Mouse (Mus musculus): ENCODE data around the gene Zfp408.

Zfp408 gene

GRCm38 (mm10) chr2:91649553-91650359 lies at the start of gene Zfp408, which contains the start of gene Arhgap1:
Zfp408 (minus strand) TSS chr2:91649791.
Arhgap1 (plus strand) TSS chr2:91649860.
- DNase-seq (ENCODE audit: low spot score in 2 of 2): peak; percentile 95 to 96

- no peak for DNase-seq (ENCODE audit: low spot score in 2 of 2)
These were observed 49.6 kb upstream of the Zfp408 start for GRCm38 (mm10) chr2:91699225-91699624.

- no peak for DNase-seq (ENCODE audit: low spot score in 2 of 2)
These were observed 46.6 kb upstream of the Zfp408 start for GRCm38 (mm10) chr2:91696225-91696590.

DNA sequence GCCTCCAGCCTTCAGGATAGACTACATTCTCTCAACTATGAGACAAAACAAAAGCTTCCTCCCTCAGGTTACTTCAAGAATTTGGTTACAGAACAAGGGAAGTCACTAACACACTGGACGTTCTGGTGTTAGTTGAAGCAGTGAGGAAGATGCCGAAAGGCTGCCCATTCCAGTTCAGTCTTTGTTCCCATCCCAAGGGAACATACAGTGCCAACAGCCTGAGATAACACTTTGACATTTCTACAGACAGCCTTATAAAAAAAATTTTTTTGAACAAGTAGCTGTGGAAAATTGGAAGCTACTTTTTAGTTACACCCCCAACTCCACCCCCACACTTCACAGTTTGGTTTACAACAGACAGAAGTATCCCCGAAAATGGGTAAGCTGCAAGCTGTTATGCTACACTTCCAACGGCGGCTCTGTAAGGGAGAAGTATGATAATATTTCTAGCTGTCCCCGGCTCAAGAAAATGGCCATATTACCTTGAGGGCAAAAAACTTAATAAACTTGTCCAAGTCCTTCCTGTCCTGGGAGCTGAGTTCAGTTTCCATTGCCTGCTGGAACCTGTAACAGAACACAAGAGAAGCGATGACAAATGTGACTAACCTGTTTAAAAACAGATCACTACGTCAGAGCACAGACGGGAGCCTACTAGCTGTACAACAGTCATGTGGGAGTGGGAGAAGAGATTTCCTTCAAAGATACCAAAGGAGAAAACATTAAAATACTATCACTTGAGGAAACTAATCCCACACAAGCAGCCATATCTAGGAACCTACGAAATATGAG lies 46.0 kb upstream of the Zfp408 start:
- no peak for DNase-seq (ENCODE audit: low spot score in 2 of 2)

DNA sequence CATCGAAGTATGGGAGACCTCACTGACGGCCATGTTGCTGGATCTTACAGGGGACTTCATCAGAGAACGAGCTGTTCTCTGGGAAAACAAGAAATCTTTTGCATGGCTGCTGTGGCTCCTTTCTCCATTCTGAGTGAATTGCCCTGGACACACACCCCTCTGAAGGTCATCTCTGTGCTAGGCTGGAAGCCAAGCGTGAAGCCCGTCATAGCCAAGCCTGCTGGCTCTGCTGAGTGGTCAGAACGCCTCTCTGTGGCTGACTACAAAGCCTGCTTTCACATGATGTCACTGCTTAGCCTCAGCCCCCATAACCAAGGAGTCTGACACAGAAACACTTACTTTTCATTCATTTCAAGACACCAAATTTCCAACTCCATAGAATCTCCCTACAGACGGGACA lies 39.9 kb upstream of the Zfp408 start:
- DNase-seq (ENCODE audit: low spot score in 2 of 2): no peak

GRCm38 (mm10) chr2:91683919-91684318 lies 34.3 kb upstream of the Zfp408 start:
- DNase-seq (ENCODE audit: low spot score in 2 of 2): no peak

DNA sequence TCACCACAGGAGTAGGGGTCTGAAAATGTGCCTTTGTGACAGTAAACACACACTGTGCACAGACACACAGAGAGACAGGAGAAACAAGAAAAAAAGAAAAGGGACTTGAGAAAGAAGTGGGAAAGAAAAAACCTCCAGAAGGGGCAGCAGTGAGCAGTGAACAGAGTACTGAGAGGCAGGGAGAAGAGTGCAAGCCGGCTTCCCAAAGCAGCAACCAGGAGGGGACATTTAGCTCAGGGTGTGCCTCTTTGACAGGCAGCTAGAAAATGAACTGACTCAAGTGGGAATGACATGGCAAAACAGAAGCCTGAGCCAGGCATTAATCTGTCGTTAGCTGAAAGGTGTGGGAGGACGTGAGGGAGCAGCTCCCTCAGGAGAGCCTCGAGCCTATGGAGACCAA lies 33.3 kb upstream of the Zfp408 start:
- DNase-seq (ENCODE audit: low spot score in 2 of 2): peak in 1 of 2 experiments; percentile 34

- DNase-seq (ENCODE audit: low spot score in 2 of 2): no peak
These were observed 27.4 kb upstream of the Zfp408 start for GRCm38 (mm10) chr2:91676961-91677360.

- DNase-seq (ENCODE audit: low spot score in 2 of 2): no peak
These were observed 26.8 kb upstream of the Zfp408 start for GRCm38 (mm10) chr2:91676420-91676819.

GRCm38 (mm10) chr2:91674895-91675294 lies 25.3 kb upstream of the Zfp408 start:
- DNase-seq (ENCODE audit: low spot score in 2 of 2): no peak

GRCm38 (mm10) chr2:91673587-91673986 lies 24.0 kb upstream of the Zfp408 start:
- no peak for DNase-seq (ENCODE audit: low spot score in 2 of 2)

GRCm38 (mm10) chr2:91670038-91670437 lies 20.4 kb upstream of the Zfp408 start:
- DNase-seq (ENCODE audit: low spot score in 2 of 2): no peak

DNA sequence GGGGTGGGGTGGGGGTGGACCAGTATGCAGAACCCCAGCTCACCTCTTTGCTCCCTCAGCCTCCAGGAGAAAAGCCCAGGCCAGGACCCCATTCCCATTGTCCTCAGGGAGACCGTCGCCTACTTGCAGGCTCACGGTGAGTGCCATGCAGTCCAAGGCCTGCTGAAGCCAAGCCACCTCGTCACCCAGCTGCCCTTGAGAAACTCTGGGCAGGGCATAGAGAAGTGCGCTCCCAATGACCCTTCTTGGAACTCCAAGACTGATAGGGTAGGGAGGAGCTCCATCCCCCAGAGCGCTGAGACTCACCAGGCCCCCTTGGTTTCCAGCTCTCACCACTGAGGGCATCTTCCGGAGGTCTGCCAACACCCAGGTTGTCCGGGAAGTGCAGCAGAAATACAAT lies 19.7 kb upstream of the Zfp408 start:
- no peak for DNase-seq (ENCODE audit: low spot score in 2 of 2)

- no peak for DNase-seq (ENCODE audit: low spot score in 2 of 2)
These were observed 18.2 kb upstream of the Zfp408 start for GRCm38 (mm10) chr2:91667747-91668146.

GRCm38 (mm10) chr2:91666386-91666910 lies 16.9 kb upstream of the Zfp408 start:
- no peak for DNase-seq (ENCODE audit: low spot score in 2 of 2)

DNA sequence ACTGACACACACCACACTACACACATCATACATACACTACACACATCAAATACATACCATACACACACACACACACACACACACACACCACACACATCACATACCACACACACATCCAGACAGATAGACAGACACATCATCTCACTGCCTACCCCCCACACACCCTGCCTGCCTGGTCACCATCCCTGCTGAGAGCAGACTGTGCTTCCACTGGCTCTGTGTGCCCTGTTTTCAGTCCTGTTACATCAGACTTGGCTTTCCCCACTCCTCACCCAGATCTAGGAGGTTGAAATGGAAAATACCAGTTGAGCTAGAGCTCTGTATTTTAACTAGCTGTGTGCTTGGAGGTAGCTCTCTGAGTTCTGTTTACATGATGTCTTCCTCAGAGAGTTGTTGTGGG lies 15.2 kb upstream of the Zfp408 start:
- no peak for DNase-seq (ENCODE audit: low spot score in 2 of 2)

DNA sequence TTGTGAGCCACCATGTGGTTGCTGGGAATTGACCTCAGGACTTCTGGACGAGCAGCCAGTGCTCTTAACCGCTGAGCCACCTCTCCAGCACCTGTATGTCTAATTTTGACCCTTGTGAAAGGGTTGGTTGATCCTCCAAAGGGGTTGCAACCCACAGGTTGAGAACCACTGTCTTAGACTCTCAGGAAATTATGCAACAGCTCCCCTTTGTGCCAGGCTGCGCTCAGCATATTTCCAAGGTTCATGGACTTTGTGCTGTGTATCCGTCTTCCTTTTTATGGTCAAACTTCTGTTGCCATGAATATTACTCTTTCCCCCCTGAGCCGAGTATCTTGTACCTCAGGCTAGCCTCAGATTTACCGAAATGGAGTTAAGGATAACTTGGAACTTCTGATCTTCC lies 11.4 kb upstream of the Zfp408 start:
- no peak for DNase-seq (ENCODE audit: low spot score in 2 of 2)

- DNase-seq (ENCODE audit: low spot score in 2 of 2): no peak
These were observed 10.1 kb upstream of the Zfp408 start for GRCm38 (mm10) chr2:91659657-91660056.

- DNase-seq (ENCODE audit: low spot score in 2 of 2): no peak
These were observed 7.2 kb upstream of the Zfp408 start for GRCm38 (mm10) chr2:91656774-91657173.

DNA sequence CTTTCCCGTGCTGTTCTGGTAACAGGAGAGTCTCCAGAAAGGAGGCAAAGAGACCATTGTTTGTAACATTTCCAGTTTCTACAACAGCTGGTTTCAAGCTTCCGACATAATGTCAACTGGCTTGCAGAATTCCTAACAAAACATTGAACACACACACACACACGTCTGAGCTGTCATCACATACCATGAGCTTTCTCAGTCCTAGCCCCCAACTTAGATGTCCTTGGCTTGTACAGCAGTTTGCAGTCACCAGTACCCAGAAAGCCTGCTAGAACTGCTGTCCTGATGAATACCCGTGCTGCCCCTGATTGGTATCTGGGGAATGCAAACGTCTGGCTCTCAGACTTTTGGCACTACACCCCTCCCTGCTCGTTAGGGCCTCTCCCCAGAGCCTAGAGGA lies 6.2 kb upstream of the Zfp408 start:
- no peak for DNase-seq (ENCODE audit: low spot score in 2 of 2)

- DNase-seq (ENCODE audit: low spot score in 2 of 2): no peak
These were observed 5.8 kb upstream of the Zfp408 start for GRCm38 (mm10) chr2:91655388-91655787.

GRCm38 (mm10) chr2:91652863-91653262 lies 3.3 kb upstream of the Zfp408 start:
- DNase-seq (ENCODE audit: low spot score in 2 of 2): no peak
